Mouse (Mus musculus): ENCODE results near the gene Atp2a3.

Gene Atp2a3

GRCm38 (mm10) chr11:73006377-73006776, 45.4 kb downstream of the Atp2a3 start:
- DNase-seq (ENCODE audit: low spot score in 2 of 2) = no peak

DNA sequence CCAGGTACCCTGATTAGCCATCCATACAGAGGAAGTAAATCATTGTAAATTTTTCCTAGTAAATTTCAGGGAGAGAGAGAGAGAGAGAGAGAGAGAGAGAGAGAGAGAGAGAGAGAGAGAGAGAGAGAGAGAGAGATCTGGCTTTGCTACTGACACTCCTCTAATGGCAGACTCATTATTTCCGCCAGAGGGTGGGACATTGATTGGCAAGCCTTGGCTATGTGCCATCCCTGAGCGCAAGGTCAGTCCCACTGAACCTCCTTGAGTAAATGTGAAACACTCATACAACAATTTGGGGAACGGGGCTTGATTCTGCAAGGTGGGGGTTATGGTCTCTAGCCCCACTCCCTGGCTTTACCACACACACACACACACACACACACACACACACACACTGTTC, 46.1 kb downstream of the Atp2a3 start:
- DNase-seq (ENCODE audit: low spot score in 2 of 2) = no peak

- no peak for DNase-seq (ENCODE audit: low spot score in 2 of 2)
Observed at GRCm38 (mm10) chr11:73007698-73008481, 46.9 kb downstream of the Atp2a3 start.

- DNase-seq (ENCODE audit: low spot score in 2 of 2) = no peak
Observed at GRCm38 (mm10) chr11:73008826-73009225, 47.9 kb downstream of the Atp2a3 start.

GRCm38 (mm10) chr11:73009531-73010274, 48.7 kb downstream of the Atp2a3 start:
- DNase-seq (ENCODE audit: low spot score in 2 of 2) = no peak

GRCm38 (mm10) chr11:73013981-73014380, 53.0 kb downstream of the Atp2a3 start:
- DNase-seq (ENCODE audit: low spot score in 2 of 2) = no peak

DNA sequence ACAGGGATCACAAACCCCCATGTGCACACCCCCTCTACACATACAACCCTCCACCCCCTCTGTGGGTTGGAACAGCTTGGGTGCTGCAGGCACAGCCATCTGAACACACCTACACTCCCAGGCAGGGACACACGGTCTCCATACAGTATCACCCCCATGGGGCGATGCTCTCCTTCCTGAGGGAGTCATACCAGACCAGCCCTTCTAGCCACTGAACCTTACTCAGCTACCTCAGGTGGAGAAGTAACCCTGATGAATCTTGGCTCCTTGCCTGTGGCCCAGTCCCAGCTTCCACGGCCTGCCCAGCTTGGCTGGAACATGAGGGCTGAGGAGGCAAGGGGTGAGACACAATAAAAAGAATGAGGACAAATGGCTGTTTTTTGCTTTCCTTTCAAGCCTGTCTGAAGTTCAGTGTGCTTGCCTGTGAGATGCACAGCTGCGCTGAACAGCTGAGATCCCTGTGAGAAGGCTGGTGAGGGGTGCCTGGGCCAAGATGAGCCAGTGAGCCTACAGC, 53.9 kb downstream of the Atp2a3 start:
- no peak for DNase-seq (ENCODE audit: low spot score in 2 of 2)

DNA sequence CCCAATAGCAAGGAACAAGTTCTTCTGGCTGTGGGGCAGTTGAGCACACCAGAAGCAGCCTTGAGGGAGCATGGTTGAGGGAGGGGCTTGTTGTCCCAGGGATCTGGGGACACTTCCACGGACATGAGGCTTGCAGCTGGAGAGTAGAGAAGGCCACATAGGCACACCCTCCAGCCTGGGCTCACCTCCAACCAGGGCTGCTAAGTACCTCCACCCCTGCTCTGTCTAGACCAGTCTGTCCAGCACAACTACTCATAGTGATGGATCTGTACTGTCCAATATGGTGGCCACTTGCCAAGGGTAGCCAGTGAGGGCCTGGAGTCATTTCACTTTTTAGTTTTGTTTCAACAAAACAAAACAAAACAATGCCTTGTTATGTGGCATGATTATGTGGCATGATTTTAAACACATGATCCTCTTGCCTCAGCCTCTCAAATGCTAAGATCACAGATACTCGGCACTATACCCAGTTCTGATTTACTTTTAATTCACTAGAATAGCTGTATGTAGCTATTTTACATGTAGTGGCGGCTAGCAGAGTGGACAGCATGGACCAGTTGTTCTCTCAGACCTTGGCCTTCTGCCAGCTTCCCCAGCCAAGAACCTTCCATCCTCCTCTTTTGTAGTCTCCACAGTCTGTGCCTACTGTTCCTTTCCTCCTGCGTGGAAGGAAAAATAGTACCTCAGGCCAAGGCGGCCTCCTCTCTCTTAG, 54.6 kb downstream of the Atp2a3 start:
- no peak for DNase-seq (ENCODE audit: low spot score in 2 of 2)

DNA sequence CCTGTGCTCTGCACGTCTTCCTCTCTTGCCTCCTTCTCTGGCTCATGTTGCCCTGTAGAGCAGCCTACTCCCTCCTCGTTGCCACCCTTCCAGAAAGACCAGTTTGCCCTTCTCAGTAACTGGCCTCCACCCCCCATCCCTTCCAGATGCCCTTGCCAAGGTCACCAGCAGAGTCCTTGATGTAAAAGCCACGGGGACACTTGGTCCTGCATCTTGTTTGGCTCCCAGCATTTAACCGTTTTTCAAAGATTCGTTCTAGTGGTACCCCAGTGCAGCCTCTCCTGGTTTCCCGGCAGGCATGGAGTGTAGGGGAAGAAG, 55.1 kb downstream of the Atp2a3 start:
- no peak for DNase-seq (ENCODE audit: low spot score in 2 of 2)

- DNase-seq (ENCODE audit: low spot score in 2 of 2) = peak; percentile 86 to 90
Observed at GRCm38 (mm10) chr11:73018471-73019146, 57.6 kb downstream of the Atp2a3 start, which contains the start of gene Camkk1. Gene Camkk1 (plus strand): TSS chr11:73019008.

DNA sequence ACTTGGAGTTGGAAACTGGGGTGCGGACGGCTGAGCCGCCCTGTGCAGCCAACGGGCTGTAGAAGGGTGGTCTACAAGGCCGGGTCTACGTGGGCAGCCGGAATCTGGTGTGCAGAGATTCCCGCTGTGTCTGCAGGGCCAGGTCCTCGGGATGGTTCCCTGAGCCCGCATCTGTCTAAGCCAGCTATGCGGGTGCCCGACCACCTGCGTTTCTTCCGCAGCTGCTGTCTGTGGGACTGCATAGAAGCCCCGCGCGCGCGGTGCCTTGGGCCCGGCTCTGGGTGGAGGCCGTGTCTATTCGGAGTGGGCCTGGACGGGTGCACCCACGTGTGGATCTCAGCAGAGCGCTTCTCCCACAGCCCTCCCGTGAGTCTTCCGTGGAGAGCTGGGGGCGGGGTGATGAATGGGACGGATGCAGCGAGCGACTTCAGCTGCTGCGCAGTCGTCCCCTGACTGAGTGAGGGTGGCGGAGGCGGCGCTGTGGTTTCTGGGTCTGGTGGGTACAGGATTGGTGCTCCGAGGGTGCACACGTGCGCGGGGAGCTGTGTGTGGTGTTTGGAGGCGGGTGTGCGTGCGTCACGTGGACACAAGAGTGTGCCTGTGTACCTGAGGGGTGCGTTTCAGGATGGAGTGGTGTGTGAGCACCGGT, 58.3 kb downstream of the Atp2a3 start:
- DNase-seq (ENCODE audit: low spot score in 2 of 2) = peak; percentile 67 to 72

GRCm38 (mm10) chr11:73020953-73021800, 60.2 kb downstream of the Atp2a3 start:
- no peak for DNase-seq (ENCODE audit: low spot score in 2 of 2)

GRCm38 (mm10) chr11:73023099-73023498, 62.1 kb downstream of the Atp2a3 start:
- DNase-seq (ENCODE audit: low spot score in 2 of 2) = peak; percentile 65 to 66

- DNase-seq (ENCODE audit: low spot score in 2 of 2) = no peak
Observed at GRCm38 (mm10) chr11:73023827-73024226, 62.9 kb downstream of the Atp2a3 start.

GRCm38 (mm10) chr11:73024236-73024904, 63.4 kb downstream of the Atp2a3 start:
- DNase-seq (ENCODE audit: low spot score in 2 of 2) = no peak

GRCm38 (mm10) chr11:73026961-73027360, 66.0 kb downstream of the Atp2a3 start:
- no peak for DNase-seq (ENCODE audit: low spot score in 2 of 2)

DNA sequence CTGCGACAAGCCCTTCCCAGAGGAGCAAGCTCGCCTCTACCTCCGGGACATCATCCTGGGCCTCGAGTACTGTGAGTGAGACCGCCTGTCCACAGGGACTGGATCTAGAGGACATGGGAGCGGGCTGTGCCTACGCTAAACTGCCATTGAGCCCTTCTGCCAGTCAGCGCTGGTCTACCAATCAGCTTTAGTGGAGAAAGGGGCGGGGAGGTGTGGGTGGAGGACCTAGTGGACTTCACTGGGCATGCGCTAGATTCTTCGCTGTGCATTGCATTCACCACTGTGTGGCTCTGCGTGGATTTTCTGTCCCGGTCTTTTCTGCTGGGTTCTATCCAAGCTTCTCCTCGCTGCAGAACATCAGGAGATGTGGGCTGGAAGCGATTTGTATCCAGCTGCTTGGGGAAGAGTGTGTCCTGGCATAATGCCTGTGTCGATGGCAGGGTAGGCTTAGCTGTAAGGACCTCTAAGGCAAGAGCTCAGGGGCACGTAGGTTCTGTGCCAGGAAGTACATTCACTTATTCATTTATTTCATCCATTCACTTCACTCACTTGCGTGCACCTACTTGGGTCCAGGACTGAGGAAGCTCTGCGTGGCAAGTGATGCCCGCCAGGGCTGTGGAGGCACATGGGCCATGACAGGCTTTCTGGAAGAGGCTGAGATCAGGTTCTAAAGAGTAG, 70.0 kb downstream of the Atp2a3 start:
- peak; percentile 83 to 87 for DNase-seq (ENCODE audit: low spot score in 2 of 2)

- DNase-seq (ENCODE audit: low spot score in 2 of 2) = no peak
Observed at GRCm38 (mm10) chr11:73031536-73031935, 70.6 kb downstream of the Atp2a3 start.

GRCm38 (mm10) chr11:73036077-73036476, 75.1 kb downstream of the Atp2a3 start:
- no peak for DNase-seq (ENCODE audit: low spot score in 2 of 2)
